Mouse (Mus musculus) erythroblast, embryonic 14.5 days (primary cell): ENCODE data around the gene Cdc123.
"Not testable (repeated sequence)": the region's sequence is repeated elsewhere in the genome, so short reads cannot be mapped to it uniquely, and the experiment has no call there.

Source experiments
- GATA1 ChIP-seq: IDR thresholded peaks from 2 replicates; pipeline ENCODE4 v1.6.1; 2012; ENCODE audit warnings: low read length, inconsistent platforms, mixed read lengths
- TAL1 ChIP-seq: IDR thresholded peaks from 3 replicates; pipeline ENCODE4 v1.6.1; 2012; ENCODE audit warnings: low read length, inconsistent platforms, mixed read lengths

DNA sequence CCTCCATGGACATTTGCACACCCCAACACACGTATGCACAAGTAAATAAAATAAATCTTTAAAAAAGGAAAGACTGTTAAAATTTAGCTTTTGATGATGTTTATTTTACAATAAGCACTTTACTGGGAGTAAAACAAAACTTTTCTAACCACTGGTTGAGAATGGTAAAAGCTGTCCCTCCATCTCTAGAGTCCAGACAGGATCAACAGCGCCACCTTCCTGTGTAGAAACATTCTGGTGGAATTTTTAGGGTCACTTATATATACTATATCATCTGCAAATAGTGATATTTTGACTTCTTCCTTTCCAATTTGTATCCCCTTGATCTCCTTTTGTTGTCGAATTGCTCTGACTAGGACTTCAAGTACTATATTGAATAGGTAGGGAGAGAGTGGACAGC, 38.8 kb downstream of the Cdc123 start:
- TF ChIP-seq TAL1, GATA1: not testable (repeated sequence)
